Mouse (Mus musculus): ENCODE data around the gene Fbxw16. TPM values are rescaled to one million over a fixed set of nuclear protein-coding genes. Genes with fewer than 3 reads are reported as not detected.
A peak's percentile ranks its signal among the peaks of the same experiment; 100 is the strongest.
"Not testable (repeated sequence)": the region's sequence is repeated elsewhere in the genome, so short reads cannot be mapped to it uniquely, and the experiment has no call there.

The Fbxw16 gene
- not detected for total RNA-seq (2022)

- no peak for DNase-seq
These were observed at the start of gene Fbxw16 for GRCm38 (mm10) chr9:109449040-109449439. TSS of gene Fbxw16 (minus strand) at chr9:109449140.

- not testable (repeated sequence) for DNase-seq
These were observed 46.8 kb upstream of the Fbxw16 start, which contains the start of gene Fbxw19 for GRCm38 (mm10) chr9:109495775-109496174. TSS of gene Fbxw19 (minus strand) at chr9:109495875.

GRCm38 (mm10) chr9:109432956-109433355 is 16.0 kb downstream of the Fbxw16 start:
- peak; percentile 10 for DNase-seq

GRCm38 (mm10) chr9:109404196-109404595 is 44.7 kb downstream of the Fbxw16 start, which contains the start of gene Fbxw22:
TSS of gene Fbxw22 (minus strand) at chr9:109404296.
- DNase-seq: not testable (repeated sequence)

Other genes starting within 250 kb of the Fbxw16 start
- not detected for gene Fbxw20, start 214.4 kb downstream of the Fbxw16 start, total RNA-seq (2022)
- gene Fbxw14, start 161.5 kb downstream of the Fbxw16 start, total RNA-seq (2022): not detected
- not detected for gene Fbxw28, start 109.5 kb downstream of the Fbxw16 start, total RNA-seq (2022)
- gene Fbxw22, start 44.8 kb downstream of the Fbxw16 start, total RNA-seq (2022): not detected
- not detected for gene Fbxw19, start 46.7 kb upstream of the Fbxw16 start, total RNA-seq (2022)
- gene Fbxw15, start 119.1 kb upstream of the Fbxw16 start, total RNA-seq (2022): not detected
- not detected for gene Fbxw24, start 176.9 kb upstream of the Fbxw16 start, total RNA-seq (2022)
- gene Fbxw25, start 215.5 kb upstream of the Fbxw16 start, total RNA-seq (2022): not detected